Comparison of ENCODE assay signal across 10 mouse cellular contexts in genomic region chr11:88557116-88557768, GRCm38 (mm10).
DNase-seq lines count a peak whose midpoint lies in the region; ATAC-seq and TF ChIP-seq lines count a peak whose summit lies in the region.
"Had no signal": no experiment of that assay in that cellular context is flagged by ENCODE, and none has a peak within 500 bp of the region (broad histone marks: within the 10 kb centered on the region; RNA-seq: fewer than 3 reads in every experiment).

No protein-coding gene starts in this region.

- 57% methylated on average over 4 of the region's 4 CpGs for WGBS in kidney, embryonic 15.5 days
- WGBS in kidney, adult 2 months = 68% methylated on average over 4 of the region's 4 CpGs
- WGBS in hindbrain, embryonic 10.5 days = 71% methylated on average over 4 of the region's 4 CpGs
- 55% methylated on average over 4 of the region's 4 CpGs for WGBS in midbrain, embryonic 13.5 days

- no peaks in the 10 kb centered on the region for H3K9me3 ChIP-seq in kidney, embryonic 15.5 days (replicated peaks)
- no peaks in the 10 kb centered on the region for H3K9me3 ChIP-seq in hindbrain, embryonic 10.5 days
- H3K9me3 ChIP-seq in midbrain, embryonic 13.5 days = no peaks in the 10 kb centered on the region
- H3K9me3 ChIP-seq: neural tube, embryonic 12.5 days had no signal

- no peaks in the 10 kb centered on the region for H3K36me3 ChIP-seq in kidney, embryonic 15.5 days
- no peaks in the 10 kb centered on the region for H3K36me3 ChIP-seq in kidney, adult 2 months (ENCODE audit: control insufficient read depth, insufficient read depth, low read length)
- peaks cover 9% of the 10 kb centered on the region; the same call in 1 of the 2 replicates for H3K36me3 ChIP-seq in hindbrain, embryonic 10.5 days
- no peaks in the 10 kb centered on the region for H3K36me3 ChIP-seq in midbrain, embryonic 13.5 days
- H3K36me3 ChIP-seq: neural tube, embryonic 12.5 days had no signal

- no peak overlapping the region for H3K9ac ChIP-seq in kidney, embryonic 15.5 days
- H3K9ac ChIP-seq in midbrain, embryonic 13.5 days (replicated peaks) = peak overlapping the region; percentile 32; the same call in 1 of the 2 replicates
- H3K9ac ChIP-seq: neural tube, embryonic 12.5 days had no signal

- no peak for TF ChIP-seq POLR2A in kidney, adult 2 months (IDR thresholded peaks at IDR 0.05; ENCODE audit: low read depth, low read length)

- TF ChIP-seq CTCF in kidney, adult 2 months (conservative IDR thresholded peaks at IDR 0.05; ENCODE audit: insufficient read depth, insufficient read length, low read depth, low read length) = no peak

- no peak for ATAC-seq in kidney, embryonic 15.5 days (replicated peaks; ENCODE audit: low FRiP score)
- no peak for ATAC-seq in midbrain, embryonic 13.5 days

- no peak for DNase-seq in kidney, adult 2 months
- DNase-seq in R1 (ENCODE audit: low read depth, low spot score) = peak; percentile 66
- DNase-seq in hindbrain, embryonic 10.5 days (ENCODE audit: low spot score) = no peak
- DNase-seq in spleen, adult 12 weeks (ENCODE audit: low spot score) = no peak
- DNase-seq in kidney, postnatal 10 days = no peak
- DNase-seq in kidney, adult 9 months = no peak
- DNase-seq: cerebellum, adult 2 months had no signal

- H3K4me2 ChIP-seq in kidney, embryonic 15.5 days = no peak overlapping the region
- H3K4me2 ChIP-seq in midbrain, embryonic 13.5 days (replicated peaks) = no peak overlapping the region

- peak overlapping the region; percentile 91 for H3K27ac ChIP-seq in kidney, embryonic 15.5 days
- H3K27ac ChIP-seq in kidney, adult 2 months (ENCODE audit: insufficient read depth, low read depth, low read length) = no peak overlapping the region
- peak overlapping the region; percentile 69 for H3K27ac ChIP-seq in hindbrain, embryonic 10.5 days
- peak overlapping the region; percentile 49; the same call in 1 of the 2 replicates for H3K27ac ChIP-seq in midbrain, embryonic 13.5 days
- H3K27ac ChIP-seq: neural tube, embryonic 12.5 days had no signal

- H3K27me3 ChIP-seq in kidney, embryonic 15.5 days = no peaks in the 10 kb centered on the region
- no peaks in the 10 kb centered on the region for H3K27me3 ChIP-seq in kidney, adult 2 months (replicated peaks; ENCODE audit: control insufficient read depth, insufficient read depth, low read length)
- no peaks in the 10 kb centered on the region for H3K27me3 ChIP-seq in hindbrain, embryonic 10.5 days (ENCODE audit: insufficient read depth, poor library complexity, severe bottlenecking)
- no peaks in the 10 kb centered on the region for H3K27me3 ChIP-seq in midbrain, embryonic 13.5 days
- H3K27me3 ChIP-seq: neural tube, embryonic 12.5 days had no signal

- peaks cover 95% of the 10 kb centered on the region for H3K4me1 ChIP-seq in kidney, embryonic 15.5 days
- peaks cover 58% of the 10 kb centered on the region for H3K4me1 ChIP-seq in kidney, adult 2 months (ENCODE audit: control insufficient read depth, insufficient read depth, low read length)
- peaks cover 99% of the 10 kb centered on the region for H3K4me1 ChIP-seq in hindbrain, embryonic 10.5 days (replicated peaks)
- peaks cover 95% of the 10 kb centered on the region for H3K4me1 ChIP-seq in midbrain, embryonic 13.5 days (replicated peaks)

- no peak overlapping the region for H3K4me3 ChIP-seq in kidney, embryonic 15.5 days (replicated peaks)
- H3K4me3 ChIP-seq in kidney, adult 2 months (ENCODE audit: insufficient read depth, low read depth, low read length) = no peak overlapping the region
- H3K4me3 ChIP-seq in hindbrain, embryonic 10.5 days = no peak overlapping the region
- no peak overlapping the region for H3K4me3 ChIP-seq in midbrain, embryonic 13.5 days (replicated peaks)
- H3K4me3 ChIP-seq: neural tube, embryonic 12.5 days had no signal
